In the genomic region with DNA sequence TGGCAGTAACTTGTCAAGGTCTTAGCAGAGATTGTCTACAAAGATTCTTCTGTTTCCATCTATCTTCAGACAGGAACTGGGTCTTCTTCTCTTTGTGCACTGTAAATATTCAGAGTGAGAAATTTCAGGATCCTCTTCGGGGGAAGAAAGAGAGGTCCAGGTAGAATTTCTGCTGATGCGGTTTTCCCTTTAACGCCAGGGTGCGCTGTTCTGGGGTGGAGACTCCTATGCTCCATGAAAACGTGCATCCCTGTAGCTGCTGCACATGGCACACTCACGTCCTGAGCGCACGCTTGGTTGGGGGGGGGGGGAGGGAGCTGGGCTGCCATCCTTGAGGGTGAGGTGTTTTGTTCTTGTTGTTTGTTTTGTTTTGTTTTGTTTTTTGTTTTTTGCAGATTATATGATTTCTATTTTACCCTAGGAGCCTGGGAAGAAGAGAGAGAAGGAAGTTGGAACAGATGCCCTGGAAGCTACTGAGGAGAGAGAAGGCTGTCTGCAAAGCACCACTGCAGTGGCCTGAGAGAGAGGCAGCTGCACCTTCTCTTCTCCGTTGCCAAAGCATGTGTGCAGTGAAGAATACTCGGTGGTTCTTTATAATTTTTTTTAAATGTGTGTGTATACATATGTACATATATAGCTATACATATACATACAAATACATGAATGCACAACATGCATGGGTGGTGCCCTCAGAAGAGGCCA, we compare ENCODE assay signal across 9 mouse cellular contexts. TPM values are rescaled to one million over a fixed set of nuclear protein-coding genes. Genes with fewer than 3 reads are reported as not detected.
DNase-seq lines count a peak whose midpoint lies in the region; ATAC-seq and TF ChIP-seq lines count a peak whose summit lies in the region.
"Had no signal": no experiment of that assay in that cellular context is flagged by ENCODE, and none has a peak within 500 bp of the region (broad histone marks: within the 10 kb centered on the region; RNA-seq: fewer than 3 reads in every experiment).

No protein-coding gene starts in this region.

- no peak for ATAC-seq in neural tube, embryonic 15.5 days (ENCODE audit: low FRiP score)

- H3K36me3 ChIP-seq in neural tube, embryonic 15.5 days: no peaks in the 10 kb centered on the region
- H3K36me3 ChIP-seq: G1E had no signal

- no peak overlapping the region for H3K27ac ChIP-seq in gastrocnemius, adult 2 months
- H3K27ac ChIP-seq in neural tube, embryonic 15.5 days (replicated peaks): no peak overlapping the region

- TF ChIP-seq CTCF in gastrocnemius, adult 2 months (IDR thresholded peaks at IDR 0.05): peak; percentile 60

- no peak overlapping the region for H3K4me3 ChIP-seq in gastrocnemius, adult 2 months
- H3K4me3 ChIP-seq in neural tube, embryonic 15.5 days (replicated peaks): no peak overlapping the region

- no peaks in the 10 kb centered on the region for H3K4me1 ChIP-seq in neural tube, embryonic 15.5 days

- H3K27me3 ChIP-seq in neural tube, embryonic 15.5 days (replicated peaks): no peaks in the 10 kb centered on the region

- peak; percentile 44 for DNase-seq in gastrocnemius, adult 2 months
- no peak for DNase-seq in gastrocnemius, postnatal 25 days
- peak; percentile 44 for DNase-seq in neural tube, embryonic 10.5 days (ENCODE audit: extremely low spot score, low spot score)
- peak; percentile 77 to 80 for DNase-seq in cerebellum, postnatal 10 days
- peak; percentile 2 for DNase-seq in induced T-regulatory cell, adult 2 months (ENCODE audit: low read depth)
- DNase-seq in testis, postnatal 10 days (ENCODE audit: low spot score): peak; percentile 71
- no peak for DNase-seq in urinary bladder, adult 18-20 months (ENCODE audit: low spot score in 2 of 2)

- H3K9ac ChIP-seq in neural tube, embryonic 15.5 days (replicated peaks): no peak overlapping the region

- no peaks in the 10 kb centered on the region for H3K9me3 ChIP-seq in neural tube, embryonic 15.5 days (replicated peaks)
- H3K9me3 ChIP-seq: G1E had no signal

- intact Hi-C loops in gastrocnemius, adult 2 months (cut with DNase I): loop anchor here (5.0 kb wide), 1 partner anchor 43 kb away; no protein-coding TSS in a partner anchor

- WGBS in neural tube, embryonic 15.5 days: 19% methylated on average over 10 of the region's 10 CpGs

- H3K4me2 ChIP-seq in neural tube, embryonic 15.5 days: no peak overlapping the region

RNA-seq across cellular contexts. Expression of a gene that starts 30.8 kb away (rescaled TPM):
- total RNA-seq in gastrocnemius, adult 2 months (2021): 1 to 10 TPM; 1.1 TPM
- total RNA-seq in gastrocnemius, postnatal 25 days (2021): 1 to 10 TPM in 1 of 2 experiments, under 1 TPM in 1; 0.78 to 1.1 TPM
- polyA plus RNA-seq in neural tube, embryonic 15.5 days (2015; fragmentation: Nextera tagmentation; extraction: Ambion mirVana): 1.2 and 1.7 TPM in 2 replicates
- polyA plus RNA-seq: G1E had no signal

Comparison
In these comparisons a context has a peak if more than half of its experiments do, and no peak if none do; other contexts are left out.
1. DNase-seq: peak in gastrocnemius, adult 2 months (single experiment), neural tube, embryonic 10.5 days (single experiment), cerebellum, postnatal 10 days (2 of 2), induced T-regulatory cell, adult 2 months (single experiment) and testis, postnatal 10 days (single experiment); none in gastrocnemius, postnatal 25 days (single experiment) and urinary bladder, adult 18-20 months (0 of 2).